Comparison of ENCODE assay signal across 8 mouse cellular contexts in the genomic region with DNA sequence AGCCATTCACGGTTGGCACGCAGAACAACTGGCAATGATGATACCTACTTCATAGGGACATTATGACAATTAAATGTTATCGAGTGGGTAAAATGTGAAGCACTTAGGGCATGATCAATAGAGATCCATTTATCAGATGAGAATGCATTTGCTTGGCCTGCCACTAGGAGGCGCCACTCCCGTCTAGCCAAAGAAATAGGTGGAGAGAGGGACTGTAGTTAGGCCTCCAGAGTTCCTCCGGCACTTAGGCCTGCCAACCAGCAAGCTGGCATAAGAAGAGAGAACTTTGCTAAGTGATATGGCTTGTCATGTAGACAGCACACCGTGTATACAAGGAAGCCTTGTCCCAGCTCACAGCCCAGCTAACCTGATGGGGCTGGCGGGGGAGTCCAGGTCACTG. TPM values are rescaled to one million over a fixed set of nuclear protein-coding genes. Genes with fewer than 3 reads are reported as not detected.
DNase-seq lines count a peak whose midpoint lies in the region.

No protein-coding gene starts in this region.

- peak; percentile 47 for DNase-seq in cerebellum, adult 9-10 months
- no peak for DNase-seq in cerebellum, adult 11 months
- DNase-seq in layer of hippocampus, postnatal 10 days (ENCODE audit: low spot score in 2 of 2) = peak; percentile 65 to 67
- no peak for DNase-seq in layer of hippocampus, postnatal 36 days
- DNase-seq in NIH3T3 (ENCODE audit: low read depth) = peak; percentile 50
- peak; percentile 32 to 77 for DNase-seq in kidney, postnatal 36 days
- peak; percentile 71 for DNase-seq in splenic B cell, adult 2 months (ENCODE audit: low read depth, low spot score)
- DNase-seq in right cerebral cortex, adult 18-20 months = no peak

- H3K27me3 ChIP-seq in splenic B cell, adult 2 months (ENCODE audit: control insufficient read depth, insufficient read depth, low read length, poor library complexity, severe bottlenecking) = no peaks in the 10 kb centered on the region

- H3K36me3 ChIP-seq in splenic B cell, adult 2 months (ENCODE audit: control insufficient read depth, insufficient read depth, low read length, poor library complexity, severe bottlenecking) = no peaks in the 10 kb centered on the region

RNA-seq across cellular contexts. Expression of gene Gm17606, which starts 3.8 kb away (rescaled TPM):
- total RNA-seq in layer of hippocampus, postnatal 10 days (2021) = not detected
- total RNA-seq in layer of hippocampus, postnatal 36 days (2021) = not detected

RNA-seq across cellular contexts. Expression of gene Cdh24, which starts 4.2 kb away (rescaled TPM):
- total RNA-seq in layer of hippocampus, postnatal 10 days (2021) = 10 to 100 TPM; 14.7 to 17.2 TPM
- total RNA-seq in layer of hippocampus, postnatal 36 days (2021) = 10 to 100 TPM; 23.6 to 24.5 TPM

RNA-seq across cellular contexts. Expression of gene Psmb11, which starts 15.7 kb away (rescaled TPM):
- under 1 TPM; 0.21 to 0.25 TPM for total RNA-seq in layer of hippocampus, postnatal 10 days (2021)
- under 1 TPM; 0.23 to 0.27 TPM for total RNA-seq in layer of hippocampus, postnatal 36 days (2021)

RNA-seq across cellular contexts. Expression of gene Psmb5, which starts 19.1 kb away (rescaled TPM):
- total RNA-seq in layer of hippocampus, postnatal 10 days (2021) = 100 to 1,000 TPM; 201 to 217 TPM
- total RNA-seq in layer of hippocampus, postnatal 36 days (2021) = 100 to 1,000 TPM; 203 to 230 TPM

RNA-seq across cellular contexts. Expression of gene 4931414P19Rik, which starts 31.2 kb away (rescaled TPM):
- total RNA-seq in layer of hippocampus, postnatal 10 days (2021) = 1 to 10 TPM; 5.1 to 5.5 TPM
- total RNA-seq in layer of hippocampus, postnatal 36 days (2021) = 1 to 10 TPM; 4.7 to 5.5 TPM

Comparison
In these comparisons a context has a peak if more than half of its experiments do, and no peak if none do; other contexts are left out.
1. DNase-seq: peak in cerebellum, adult 9-10 months (single experiment), layer of hippocampus, postnatal 10 days (2 of 2), NIH3T3 (single experiment), kidney, postnatal 36 days (2 of 2) and splenic B cell, adult 2 months (single experiment); none in cerebellum, adult 11 months (single experiment), layer of hippocampus, postnatal 36 days (0 of 2) and right cerebral cortex, adult 18-20 months (single experiment).